Mouse (Mus musculus) liver, adult (tissue): ENCODE data around the gene Noc3l.

Experiments
- GATA4 ChIP-seq: IDR thresholded peaks from 2 replicates; pipeline ENCODE4 v1.6.1; 2014; ENCODE audit warnings: mild to moderate bottlenecking, low read length; ENCODE audit not compliant: insufficient replicate concordance

The Noc3l gene

DNA sequence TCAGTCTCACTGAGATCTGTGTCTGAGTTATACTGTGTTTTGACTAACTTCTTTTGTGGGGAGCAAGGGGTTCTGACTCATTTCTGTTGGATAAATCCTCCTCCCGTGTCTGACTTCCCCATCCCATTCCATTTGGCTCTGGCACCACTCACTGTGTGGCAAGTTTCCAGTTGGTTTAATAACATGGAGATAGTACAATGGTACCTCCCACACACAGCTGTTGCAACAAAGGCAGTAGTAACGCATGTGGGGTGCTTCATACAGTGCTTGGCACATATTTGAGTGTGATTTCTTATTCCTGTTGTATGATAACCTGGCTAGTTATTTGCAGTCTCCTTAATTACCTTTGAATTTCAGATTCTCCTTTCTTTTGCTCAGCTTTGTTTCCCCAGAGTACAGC is 40.2 kb downstream of the Noc3l start:
- no peak for TF ChIP-seq GATA4

DNA sequence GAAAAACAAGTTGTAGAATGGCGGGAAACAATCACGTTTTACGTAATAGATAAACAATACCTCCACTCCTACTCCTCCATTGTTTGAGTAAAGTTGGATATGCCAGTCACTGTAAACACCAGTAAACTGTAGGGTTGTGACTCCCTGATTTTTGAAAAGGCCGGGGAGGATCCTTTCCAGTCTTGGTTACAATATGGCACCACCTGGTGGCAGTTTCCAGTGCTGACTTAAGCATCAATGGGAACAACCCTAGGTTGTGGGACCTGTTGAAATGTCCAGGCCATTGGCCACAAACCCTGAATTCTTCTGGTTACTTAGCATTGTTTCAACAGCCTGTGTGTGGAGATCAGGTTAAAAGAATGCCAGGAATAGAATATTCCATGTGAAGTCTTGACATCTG is 43.5 kb downstream of the Noc3l start:
- TF ChIP-seq GATA4: no peak

DNA sequence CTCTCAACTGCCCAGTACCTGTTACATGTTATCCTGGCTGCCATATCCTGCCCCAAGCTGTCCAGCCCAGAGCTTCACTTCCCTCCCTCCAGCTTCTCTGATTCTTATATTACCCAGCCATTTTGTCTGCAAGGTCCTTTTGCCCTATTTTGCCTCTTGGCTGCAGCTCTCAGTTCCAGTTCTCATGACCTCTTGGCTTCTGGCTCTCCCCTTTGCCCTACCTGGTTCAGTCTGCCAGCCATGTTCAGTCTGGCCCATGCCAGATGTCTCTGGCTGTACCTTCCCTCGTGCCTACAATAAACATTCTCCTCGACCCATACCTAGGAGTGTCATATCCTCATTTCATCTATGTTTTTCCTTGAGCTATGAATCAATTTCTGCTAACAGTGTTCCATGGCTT is 52.7 kb downstream of the Noc3l start:
- no peak for TF ChIP-seq GATA4

DNA sequence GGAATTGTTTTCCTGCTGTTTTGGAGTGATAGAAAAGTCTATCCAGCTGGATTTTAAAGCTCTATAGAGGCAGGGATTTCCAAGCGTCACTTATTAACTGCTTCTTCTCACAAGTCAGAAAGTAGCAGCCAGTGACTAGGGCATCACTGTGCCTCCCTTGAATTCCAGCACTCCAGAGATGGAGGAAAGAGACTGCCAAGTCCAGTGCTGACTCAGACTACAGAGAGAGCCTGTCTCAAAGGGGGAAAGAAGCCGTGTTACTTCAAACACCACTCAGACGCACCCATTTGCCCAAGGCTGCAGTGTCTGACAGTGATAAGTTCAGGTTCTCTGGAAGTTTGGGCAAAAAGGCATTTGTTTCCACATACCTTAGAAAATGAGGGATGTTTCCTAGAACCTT is 58.6 kb downstream of the Noc3l start:
- TF ChIP-seq GATA4: no peak

- TF ChIP-seq GATA4: no peak
Measured at GRCm38 (mm10) chr19:38758685-38759472, 60.2 kb downstream of the Noc3l start.

DNA sequence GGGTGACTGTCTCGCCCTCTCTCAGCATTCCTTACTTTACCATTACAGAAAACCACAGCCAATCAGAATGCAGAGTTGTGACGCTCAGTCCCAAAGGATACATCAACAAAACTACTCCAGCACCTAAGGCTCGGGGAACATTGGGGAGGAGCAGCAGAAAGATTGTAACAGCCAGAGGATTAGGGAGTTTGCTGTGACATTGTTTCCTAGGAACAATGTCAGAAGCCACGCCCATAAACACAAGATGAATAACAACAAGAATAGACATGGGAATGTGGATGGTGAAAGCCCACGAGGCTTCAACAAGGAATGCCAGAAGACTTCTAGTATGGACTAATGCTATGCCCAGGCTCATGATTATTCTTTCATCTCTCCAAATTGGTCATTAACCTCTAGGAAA is 61.0 kb downstream of the Noc3l start:
- no peak for TF ChIP-seq GATA4

DNA sequence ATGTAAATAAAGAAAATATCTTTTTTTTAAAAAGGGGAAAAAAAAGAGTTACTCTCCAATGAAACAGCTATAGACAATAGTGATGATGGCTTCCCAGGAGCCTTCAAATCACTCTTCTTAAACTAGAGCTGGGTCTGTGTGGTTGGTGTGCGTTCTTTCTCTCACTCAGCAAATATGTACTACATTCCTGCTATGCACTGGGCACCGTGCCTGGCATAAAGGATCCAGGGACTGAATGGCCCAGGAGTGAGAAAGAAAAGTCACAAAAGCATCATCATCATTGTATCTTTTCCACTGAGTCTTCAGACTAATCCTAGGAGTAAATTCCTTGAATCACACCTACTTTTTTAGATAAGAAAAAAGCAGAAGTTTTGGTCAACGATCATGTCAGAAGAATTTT is 61.9 kb downstream of the Noc3l start:
- TF ChIP-seq GATA4: no peak

DNA sequence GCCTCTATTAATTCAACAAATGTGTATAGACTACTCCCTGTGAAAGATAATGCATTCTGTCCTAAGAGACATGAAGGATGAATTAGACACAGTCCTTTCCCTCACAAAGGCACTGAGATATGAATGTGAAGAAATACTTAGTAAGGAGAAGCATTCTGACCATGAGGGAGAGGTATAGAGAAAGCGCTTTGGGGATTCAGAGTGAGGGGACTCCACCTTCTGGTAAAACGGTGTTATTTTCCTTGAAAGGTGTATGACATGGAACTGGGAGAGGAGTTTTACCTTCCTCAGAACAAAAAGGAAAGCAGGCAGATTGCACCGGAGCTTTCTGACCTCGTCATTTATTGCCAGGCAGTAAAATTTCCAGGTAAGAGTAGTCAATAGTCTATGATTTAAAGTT is 68.8 kb downstream of the Noc3l start:
- no peak for TF ChIP-seq GATA4

GRCm38 (mm10) chr19:38746492-38747014 is 72.5 kb downstream of the Noc3l start:
- no peak for TF ChIP-seq GATA4

DNA sequence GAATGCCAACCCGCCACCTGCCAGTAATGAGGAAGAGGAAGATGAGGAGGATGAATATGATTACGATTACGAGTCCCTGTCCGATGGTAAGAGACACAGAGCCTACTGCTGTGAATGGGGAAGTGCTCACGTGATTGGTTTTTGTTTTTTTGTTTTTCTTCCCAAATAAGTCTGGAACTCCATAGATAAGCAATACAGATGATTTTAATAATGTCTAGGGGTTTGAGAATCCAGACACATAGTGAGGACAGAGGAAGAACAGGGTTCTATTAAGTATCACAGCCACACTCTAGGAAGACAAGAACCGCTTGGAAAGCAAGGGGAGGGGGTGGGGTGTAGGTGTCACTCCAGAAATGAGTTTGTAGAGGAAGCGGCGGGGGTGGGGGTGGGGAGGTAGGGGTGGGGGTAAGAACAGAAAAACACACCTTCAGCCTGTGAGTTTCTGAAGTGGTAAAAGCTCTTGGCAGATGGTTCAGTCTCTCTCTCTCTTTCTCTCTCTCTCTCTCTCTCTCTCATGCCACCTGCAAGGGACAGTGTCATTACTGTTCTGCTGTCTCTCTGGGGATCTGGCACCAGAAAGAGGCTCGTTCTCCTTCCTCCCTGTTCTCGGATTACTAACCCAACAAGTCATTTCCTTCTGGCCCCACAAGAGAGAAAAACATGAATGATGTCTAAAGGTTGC is 73.1 kb downstream of the Noc3l start:
- no peak for TF ChIP-seq GATA4

GRCm38 (mm10) chr19:38744546-38744945 is 74.5 kb downstream of the Noc3l start:
- no peak for TF ChIP-seq GATA4
